Mouse (Mus musculus) midbrain, embryonic 14.5 days (tissue): ENCODE measurements at regions not wholly inside any gene's neighbourhood (a gene's known extent, or its start where the extent isn't known, plus 50 kb on each side); places are given as distances from the start of the nearest gene placed in this dataset.
A peak's percentile ranks its signal among the peaks of the same experiment; 100 is the strongest.

Experiments
- ATAC-seq: fragments of 200-750 bp; cut with Nextera tagmentation; 2 replicates; pipeline ENCODE4 v1.8.0; 2017; ENCODE audit warnings: moderate number of reproducible peaks, moderate library complexity; ENCODE audit not compliant: low FRiP score, low TSS enrichment
- DNase-seq: peaks from one replicate; pipeline ENCODE4 v3.0.0-alpha.2; 2015
- H3K27ac ChIP-seq: fragments of 300-500 bp; sonication (generic); replicated peaks from 2 replicates; pipeline ENCODE4 v1.5.1; 2014; ENCODE audit warnings: mild to moderate bottlenecking, low read depth, low read length, moderate library complexity
- H3K27me3 ChIP-seq: fragments of 300-500 bp; sonication (generic); 2 replicates; pipeline ENCODE4 v1.6.1; 2014; ENCODE audit warnings: low read length, control low read depth, mixed read lengths; ENCODE audit not compliant: control insufficient read depth, insufficient read depth
- H3K36me3 ChIP-seq: fragments of 300-500 bp; sonication (generic); 2 replicates; pipeline ENCODE4 v1.6.1; 2014; ENCODE audit warnings: low read length, control low read depth; ENCODE audit not compliant: control insufficient read depth, insufficient read depth
- H3K4me1 ChIP-seq: fragments of 300-500 bp; sonication (generic); 2 replicates; pipeline ENCODE4 v1.6.1; 2014; ENCODE audit warnings: mild to moderate bottlenecking, antibody characterized with exemption, low read length, control low read depth; ENCODE audit not compliant: control insufficient read depth, insufficient read depth
- H3K4me2 ChIP-seq: fragments of 300-500 bp; sonication (generic); 2 replicates; pipeline ENCODE4 v1.6.1; 2014; ENCODE audit warnings: mild to moderate bottlenecking, low read length, moderate library complexity
- H3K4me3 ChIP-seq: fragments of 300-500 bp; sonication (generic); replicated peaks from 2 replicates; pipeline ENCODE4 v1.5.1; 2014; ENCODE audit warnings: low read depth, low read length
- H3K9ac ChIP-seq: fragments of 300-500 bp; sonication (generic); replicated peaks from 2 replicates; pipeline ENCODE4 v1.6.1; 2014; ENCODE audit warnings: mild to moderate bottlenecking, low read length, moderate library complexity
- H3K9me3 ChIP-seq: fragments of 300-500 bp; sonication (generic); 2 replicates; pipeline ENCODE4 v1.6.1; 2016; ENCODE audit warnings: low read length, control low read depth, mixed read lengths; ENCODE audit not compliant: control insufficient read depth
- WGBS: fragments of 180-500 bp; shearing (Covaris S2); extraction: QIAGEN DNeasy Blood & Tissue Kit; methylation state at CpG from one replicate; pipeline ENCODE4 v1.1.7; 2014; 5-methylcytosine and 5-hydroxymethylcytosine counted together

GRCm38 (mm10) chr4:105929658-105930057 lies 140.0 kb downstream of the Gm12728 start:
- Histone ChIP-seq H3K27ac (no peak overlapping the region), H3K36me3 (no peaks in the 10 kb centered on the region), H3K9ac (no peak overlapping the region), H3K4me1 (no peaks in the 10 kb centered on the region), H3K9me3 (no peaks in the 10 kb centered on the region), H3K4me3 (no peak overlapping the region), H3K27me3 (no peaks in the 10 kb centered on the region), H3K4me2 (no peak overlapping the region)
- ATAC-seq (no peak), DNase-seq (no peak)
- WGBS: 93% methylated on average over 10 of the region's 10 CpGs

GRCm38 (mm10) chr4:105934971-105935370 lies 145.3 kb downstream of the Gm12728 start:
- no peaks in the 10 kb centered on the region for H3K4me1 ChIP-seq
- 62% methylated on average over 4 of the region's 4 CpGs for WGBS
- no peak overlapping the region for H3K4me3 ChIP-seq
- no peaks in the 10 kb centered on the region for H3K27me3 ChIP-seq
- no peaks in the 10 kb centered on the region for H3K36me3 ChIP-seq
- DNase-seq (no peak), ATAC-seq (no peak)
- no peak overlapping the region for H3K4me2 ChIP-seq
- no peak overlapping the region for H3K9ac ChIP-seq
- no peaks in the 10 kb centered on the region for H3K9me3 ChIP-seq
- no peak overlapping the region for H3K27ac ChIP-seq

- Histone ChIP-seq H3K9ac (no peak overlapping the region), H3K36me3 (no peaks in the 10 kb centered on the region), H3K27me3 (no peaks in the 10 kb centered on the region), H3K9me3 (no peaks in the 10 kb centered on the region), H3K4me2 (no peak overlapping the region), H3K4me3 (no peak overlapping the region), H3K4me1 (no peaks in the 10 kb centered on the region), H3K27ac (no peak overlapping the region)
- ATAC-seq (no peak), DNase-seq (no peak)
- 94% methylated on average over 7 of the region's 7 CpGs for WGBS
Measured at GRCm38 (mm10) chr4:105936755-105937514, 147.3 kb downstream of the Gm12728 start.

- Histone ChIP-seq H3K9ac (no peak overlapping the region), H3K9me3 (no peaks in the 10 kb centered on the region), H3K36me3 (no peaks in the 10 kb centered on the region), H3K4me3 (no peak overlapping the region), H3K4me1 (no peaks in the 10 kb centered on the region), H3K27ac (no peak overlapping the region), H3K4me2 (no peak overlapping the region), H3K27me3 (no peaks in the 10 kb centered on the region)
- no peak for ATAC-seq
- DNase-seq: no peak
- 78% methylated on average over 6 of the region's 6 CpGs for WGBS
Measured at GRCm38 (mm10) chr4:105937587-105937986, 147.9 kb downstream of the Gm12728 start.

GRCm38 (mm10) chr4:105938886-105939285 lies 149.2 kb downstream of the Gm12728 start:
- Histone ChIP-seq H3K4me1 (no peaks in the 10 kb centered on the region), H3K4me3 (no peak overlapping the region), H3K27me3 (no peaks in the 10 kb centered on the region), H3K9ac (no peak overlapping the region), H3K36me3 (no peaks in the 10 kb centered on the region), H3K9me3 (no peaks in the 10 kb centered on the region), H3K27ac (no peak overlapping the region), H3K4me2 (no peak overlapping the region)
- DNase-seq (no peak), ATAC-seq (no peak)
- 88% methylated on average over 11 of the region's 11 CpGs for WGBS

GRCm38 (mm10) chr4:105939636-105940199 lies 150.0 kb downstream of the Gm12728 start:
- no peak overlapping the region for H3K4me2 ChIP-seq
- H3K9me3 ChIP-seq: no peaks in the 10 kb centered on the region
- no peak overlapping the region for H3K4me3 ChIP-seq
- ATAC-seq (no peak), DNase-seq (no peak)
- H3K27me3 ChIP-seq: no peaks in the 10 kb centered on the region
- no peaks in the 10 kb centered on the region for H3K4me1 ChIP-seq
- no peaks in the 10 kb centered on the region for H3K36me3 ChIP-seq
- WGBS: 92% methylated on average over 11 of the region's 11 CpGs
- no peak overlapping the region for H3K27ac ChIP-seq
- no peak overlapping the region for H3K9ac ChIP-seq

- H3K9ac ChIP-seq: no peak overlapping the region
- H3K4me3 ChIP-seq: no peak overlapping the region
- no peaks in the 10 kb centered on the region for H3K9me3 ChIP-seq
- DNase-seq (no peak), ATAC-seq (no peak)
- 91% methylated on average over 7 of the region's 7 CpGs for WGBS
- no peaks in the 10 kb centered on the region for H3K36me3 ChIP-seq
- H3K27me3 ChIP-seq: no peaks in the 10 kb centered on the region
- no peak overlapping the region for H3K4me2 ChIP-seq
- H3K27ac ChIP-seq: no peak overlapping the region
- no peaks in the 10 kb centered on the region for H3K4me1 ChIP-seq
Measured at GRCm38 (mm10) chr4:105940891-105941290, 151.2 kb downstream of the Gm12728 start.

GRCm38 (mm10) chr4:105941785-105942184 lies 152.1 kb downstream of the Gm12728 start:
- Histone ChIP-seq H3K4me2 (no peak overlapping the region), H3K27me3 (no peaks in the 10 kb centered on the region), H3K9me3 (no peaks in the 10 kb centered on the region), H3K4me3 (no peak overlapping the region), H3K27ac (no peak overlapping the region), H3K4me1 (no peaks in the 10 kb centered on the region), H3K36me3 (no peaks in the 10 kb centered on the region), H3K9ac (no peak overlapping the region)
- DNase-seq (peak; percentile 78), ATAC-seq (no peak)
- 47% methylated on average over 7 of the region's 7 CpGs for WGBS

- Histone ChIP-seq H3K4me2 (no peak overlapping the region), H3K9ac (no peak overlapping the region), H3K4me3 (no peak overlapping the region), H3K36me3 (no peaks in the 10 kb centered on the region), H3K27ac (no peak overlapping the region), H3K9me3 (no peaks in the 10 kb centered on the region), H3K27me3 (no peaks in the 10 kb centered on the region), H3K4me1 (no peaks in the 10 kb centered on the region)
- DNase-seq (no peak), ATAC-seq (no peak)
- WGBS: 74% methylated on average over 5 of the region's 5 CpGs
Measured at GRCm38 (mm10) chr4:105944962-105945361, 155.3 kb downstream of the Gm12728 start.
